Mouse (Mus musculus): Measurements from ENCODE around the gene Scml4. TPM values are rescaled to one million over a fixed set of nuclear protein-coding genes. Genes with fewer than 3 reads are reported as not detected.
A peak's percentile ranks its signal among the peaks of the same experiment; 100 is the strongest.

The Scml4 gene
- total and polyA plus RNA-seq, 3 experiments = 0.84 to 1.3 (median 1.3) TPM

DNA sequence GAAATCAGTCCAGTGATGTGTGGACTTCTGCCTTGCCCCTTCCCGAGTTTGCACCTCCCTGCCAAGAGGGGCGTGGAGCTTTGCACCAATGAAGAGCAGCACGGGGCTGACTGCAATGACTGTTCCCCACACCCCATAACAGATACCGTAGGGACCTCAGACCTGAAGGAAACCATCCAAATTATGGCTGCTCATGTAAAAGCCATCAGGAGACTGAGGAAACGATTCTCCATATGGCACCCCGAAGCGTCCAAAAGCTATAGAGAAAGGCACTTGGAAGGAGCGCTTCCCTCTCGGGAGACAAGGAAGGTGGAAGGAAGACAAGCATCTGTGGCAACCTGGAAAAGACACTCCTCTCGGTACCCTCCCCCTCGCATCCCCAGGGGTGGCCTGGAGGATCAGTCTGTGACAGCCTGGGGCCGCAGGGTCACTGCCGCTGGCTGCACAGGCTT is 134.2 kb downstream of the Scml4 start:
- Histone ChIP-seq H3K27ac (no peak overlapping the region), H3K4me3 (no peak overlapping the region), H3K4me1 (ENCODE audit: control insufficient read depth, insufficient read depth, low read length) (peaks cover 1% of the 10 kb centered on the region; the same call in 1 of the 2 replicates), H3K27me3 (ENCODE audit: control insufficient read depth, insufficient read depth, low read length) (no peaks in the 10 kb centered on the region), H3K9ac (ENCODE audit: low read depth, low read length) (no peak overlapping the region), H3K36me3 (ENCODE audit: control insufficient read depth, insufficient read depth, low read length) (no peaks in the 10 kb centered on the region), H3K79me2 (replicated peaks; ENCODE audit: control insufficient read depth, insufficient read depth, low read length) (no peaks in the 10 kb centered on the region)
- WGBS = 41% methylated on average over 13 of the region's 13 CpGs
- DNase-seq = no peak
- TF ChIP-seq CTCF (IDR thresholded peaks at IDR 0.05) = no peak
- no peak for TF ChIP-seq POLR2A (IDR thresholded peaks at IDR 0.05; ENCODE audit: insufficient read depth, low read depth, low read length)
- no peak for TF ChIP-seq EP300 (IDR thresholded peaks at IDR 0.05; ENCODE audit: insufficient read depth, low read depth, low read length)
- intact Hi-C loops (cut with DNase I) = loop anchor here (5.0 kb wide), 1 partner anchor 37 kb away; no protein-coding TSS in a partner anchor

- Histone ChIP-seq H3K36me3 (ENCODE audit: control insufficient read depth, insufficient read depth, low read length) (no peaks in the 10 kb centered on the region), H3K79me2 (replicated peaks; ENCODE audit: control insufficient read depth, insufficient read depth, low read length) (no peaks in the 10 kb centered on the region), H3K9ac (ENCODE audit: low read depth, low read length) (no peak overlapping the region), H3K4me3 (no peak overlapping the region), H3K4me1 (ENCODE audit: control insufficient read depth, insufficient read depth, low read length) (peaks cover 1% of the 10 kb centered on the region; the same call in 1 of the 2 replicates), H3K27ac (no peak overlapping the region), H3K27me3 (ENCODE audit: control insufficient read depth, insufficient read depth, low read length) (no peaks in the 10 kb centered on the region)
- no peak for TF ChIP-seq EP300 (IDR thresholded peaks at IDR 0.05; ENCODE audit: insufficient read depth, low read depth, low read length)
- TF ChIP-seq CTCF (IDR thresholded peaks at IDR 0.05) = no peak
- TF ChIP-seq POLR2A (IDR thresholded peaks at IDR 0.05; ENCODE audit: insufficient read depth, low read depth, low read length) = no peak
- intact Hi-C loops (cut with DNase I) = no loop called here
- WGBS = 34% methylated on average over 13 of the region's 13 CpGs
- DNase-seq = no peak
Measured at GRCm38 (mm10) chr10:42995484-42995895, 135.3 kb downstream of the Scml4 start.

- no peak for TF ChIP-seq EP300 (IDR thresholded peaks at IDR 0.05; ENCODE audit: insufficient read depth, low read depth, low read length)
- TF ChIP-seq CTCF (IDR thresholded peaks at IDR 0.05) = no peak
- TF ChIP-seq POLR2A (IDR thresholded peaks at IDR 0.05; ENCODE audit: insufficient read depth, low read depth, low read length) = no peak
- peaks cover 1% of the 10 kb centered on the region; the same call in 1 of the 2 replicates for H3K4me1 ChIP-seq (ENCODE audit: control insufficient read depth, insufficient read depth, low read length)
- H3K9ac ChIP-seq (ENCODE audit: low read depth, low read length) = no peak overlapping the region
- WGBS = 90% methylated on average over 2 of the region's 2 CpGs
- DNase-seq = no peak
- no peaks in the 10 kb centered on the region for H3K27me3 ChIP-seq (ENCODE audit: control insufficient read depth, insufficient read depth, low read length)
- H3K4me3 ChIP-seq = no peak overlapping the region
- no peaks in the 10 kb centered on the region for H3K79me2 ChIP-seq (replicated peaks; ENCODE audit: control insufficient read depth, insufficient read depth, low read length)
- no peak overlapping the region for H3K27ac ChIP-seq
- no peaks in the 10 kb centered on the region for H3K36me3 ChIP-seq (ENCODE audit: control insufficient read depth, insufficient read depth, low read length)
- intact Hi-C loops (cut with DNase I) = no loop called here
Measured at GRCm38 (mm10) chr10:42997278-42997677, 137.1 kb downstream of the Scml4 start.

DNA sequence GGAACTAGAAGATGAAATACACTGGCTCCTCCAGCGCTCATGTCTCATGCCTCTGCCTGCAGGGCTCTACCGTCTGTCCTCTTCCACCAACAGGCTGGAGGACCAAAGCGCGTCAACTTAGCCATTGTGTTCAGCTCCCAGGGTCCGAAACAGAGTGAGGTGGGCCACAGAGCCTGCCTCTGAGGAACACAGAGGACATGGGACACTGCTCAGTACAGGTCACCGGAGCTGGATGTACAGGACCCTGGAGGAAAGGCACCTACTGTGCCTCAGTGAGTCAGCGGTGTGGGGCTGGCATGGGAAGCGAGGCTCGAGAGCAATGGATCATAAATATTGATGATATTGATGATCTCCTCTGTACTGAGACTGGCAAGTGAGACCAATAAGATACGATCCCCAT is 139.2 kb downstream of the Scml4 start:
- Histone ChIP-seq H3K4me3 (no peak overlapping the region), H3K27me3 (ENCODE audit: control insufficient read depth, insufficient read depth, low read length) (no peaks in the 10 kb centered on the region), H3K79me2 (replicated peaks; ENCODE audit: control insufficient read depth, insufficient read depth, low read length) (no peaks in the 10 kb centered on the region), H3K27ac (no peak overlapping the region), H3K9ac (ENCODE audit: low read depth, low read length) (no peak overlapping the region), H3K36me3 (ENCODE audit: control insufficient read depth, insufficient read depth, low read length) (no peaks in the 10 kb centered on the region), H3K4me1 (ENCODE audit: control insufficient read depth, insufficient read depth, low read length) (peaks cover 3% of the 10 kb centered on the region)
- TF ChIP-seq EP300 (IDR thresholded peaks at IDR 0.05; ENCODE audit: insufficient read depth, low read depth, low read length) (no peak), CTCF (IDR thresholded peaks at IDR 0.05) (no peak), POLR2A (IDR thresholded peaks at IDR 0.05; ENCODE audit: insufficient read depth, low read depth, low read length) (no peak)
- no peak for DNase-seq
- intact Hi-C loops (cut with DNase I) = no loop called here
- 95% methylated on average over 10 of the region's 10 CpGs for WGBS

- no peaks in the 10 kb centered on the region; the same call in 1 of the 2 replicates for H3K36me3 ChIP-seq (ENCODE audit: control insufficient read depth, insufficient read depth, low read length)
- no peak for DNase-seq
- intact Hi-C loops (cut with DNase I) = no loop called here
- peaks cover 1% of the 10 kb centered on the region; the same call in 1 of the 2 replicates for H3K4me1 ChIP-seq (ENCODE audit: control insufficient read depth, insufficient read depth, low read length)
- no peaks in the 10 kb centered on the region for H3K27me3 ChIP-seq (ENCODE audit: control insufficient read depth, insufficient read depth, low read length)
- no peak overlapping the region for H3K4me3 ChIP-seq
- H3K9ac ChIP-seq (ENCODE audit: low read depth, low read length) = no peak overlapping the region
- H3K27ac ChIP-seq = no peak overlapping the region
- no peaks in the 10 kb centered on the region for H3K79me2 ChIP-seq (replicated peaks; ENCODE audit: control insufficient read depth, insufficient read depth, low read length)
- TF ChIP-seq CTCF (IDR thresholded peaks at IDR 0.05) (no peak), EP300 (IDR thresholded peaks at IDR 0.05; ENCODE audit: insufficient read depth, low read depth, low read length) (no peak), POLR2A (IDR thresholded peaks at IDR 0.05; ENCODE audit: insufficient read depth, low read depth, low read length) (no peak)
- WGBS = 83% methylated on average over 3 of the region's 3 CpGs
Measured at GRCm38 (mm10) chr10:43001433-43001832, 141.3 kb downstream of the Scml4 start.

- H3K4me1 ChIP-seq (ENCODE audit: control insufficient read depth, insufficient read depth, low read length) = peaks cover 1% of the 10 kb centered on the region; the same call in 1 of the 2 replicates
- WGBS = 41% methylated on average over 13 of the region's 13 CpGs
- no peak overlapping the region; the same call in 1 of the 2 replicates for H3K4me3 ChIP-seq
- no peak for TF ChIP-seq POLR2A (IDR thresholded peaks at IDR 0.05; ENCODE audit: insufficient read depth, low read depth, low read length)
- H3K27ac ChIP-seq = no peak overlapping the region; the same call in 1 of the 2 replicates
- no peaks in the 10 kb centered on the region for H3K27me3 ChIP-seq (ENCODE audit: control insufficient read depth, insufficient read depth, low read length)
- intact Hi-C loops (cut with DNase I) = no loop called here
- no peaks in the 10 kb centered on the region; the same call in 1 of the 2 replicates for H3K36me3 ChIP-seq (ENCODE audit: control insufficient read depth, insufficient read depth, low read length)
- peak; percentile 44 to 53 for DNase-seq
- H3K79me2 ChIP-seq (replicated peaks; ENCODE audit: control insufficient read depth, insufficient read depth, low read length) = no peaks in the 10 kb centered on the region
- H3K9ac ChIP-seq (ENCODE audit: low read depth, low read length) = no peak overlapping the region
Measured at GRCm38 (mm10) chr10:43002066-43002678, 142.0 kb downstream of the Scml4 start.
